23 mouse cellular contexts compared by ENCODE assay signal in genomic region chr11:57779824-57780223, GRCm38 (mm10). TPM values are rescaled to one million over a fixed set of nuclear protein-coding genes. Genes with fewer than 3 reads are reported as not detected.
"Had no signal": no experiment of that assay in that cellular context is flagged by ENCODE, and none has a peak within 500 bp of the region (broad histone marks: within the 10 kb centered on the region; RNA-seq: fewer than 3 reads in every experiment).

No protein-coding gene starts in this region.

- H3K4me2 ChIP-seq: liver, embryonic 13.5 days; lung, embryonic 15.5 days; midbrain, embryonic 13.5 days; stomach, embryonic 15.5 days had no signal

- H3K4me1 ChIP-seq: lung, embryonic 15.5 days had no signal

- H3K36me3 ChIP-seq: lung, embryonic 15.5 days; stomach, embryonic 15.5 days had no signal

- H3K9ac ChIP-seq: liver, embryonic 13.5 days; liver, postnatal 0 days; lung, embryonic 15.5 days; midbrain, embryonic 13.5 days; stomach, embryonic 15.5 days had no signal

- H3K27me3 ChIP-seq: liver, embryonic 13.5 days; lung, embryonic 15.5 days; stomach, embryonic 15.5 days had no signal

- H3K27ac ChIP-seq: left cerebral cortex, adult 2 months; liver, embryonic 13.5 days; lung, embryonic 15.5 days; macrophage; midbrain, embryonic 13.5 days; stomach, embryonic 15.5 days had no signal

- DNase-seq: kidney, adult 18-20 months; kidney, postnatal 10 days; liver; liver, embryonic 13.5 days; liver, postnatal 0 days; lung, postnatal 14 days; retina, postnatal 1 day; right cerebral cortex, postnatal 4 days; thymus, adult 2 months; thymus, postnatal 25 days had no signal

- H3K9me3 ChIP-seq: liver, embryonic 13.5 days; lung, embryonic 15.5 days; megakaryocyte, embryonic 14.5 days; midbrain, embryonic 13.5 days; stomach, embryonic 15.5 days had no signal

- H3K4me3 ChIP-seq: left cerebral cortex, adult 2 months; liver, embryonic 13.5 days; lung, embryonic 15.5 days; megakaryocyte, embryonic 14.5 days; midbrain, embryonic 13.5 days; myocyte; stomach, embryonic 15.5 days had no signal

- ATAC-seq: liver, postnatal 0 days; midbrain, embryonic 13.5 days had no signal

RNA-seq across cellular contexts. Expression of gene Hand1, which starts 52.8 kb away (rescaled TPM):
- total RNA-seq: layer of hippocampus, adult 8-10 months; layer of hippocampus, postnatal 14 days; left cerebral cortex, adult 2 months; left cerebral cortex, postnatal 25 days; midbrain, postnatal 0 days had no signal
- polyA plus RNA-seq: kidney, embryonic 14.5 days; macrophage; midbrain, embryonic 13.5 days; midbrain, postnatal 0 days; myocyte; spleen, adult 2 months had no signal
